ENCODE assay signal across 15 mouse cellular contexts in genomic region chr12:51729827-51730226, GRCm38 (mm10). TPM values are rescaled to one million over a fixed set of nuclear protein-coding genes. Genes with fewer than 3 reads are reported as not detected.
DNase-seq lines count a peak whose midpoint lies in the region; ATAC-seq and TF ChIP-seq lines count a peak whose summit lies in the region.
"Had no signal": no experiment of that assay in that cellular context is flagged by ENCODE, and none has a peak within 500 bp of the region (broad histone marks: within the 10 kb centered on the region; RNA-seq: fewer than 3 reads in every experiment).

No protein-coding gene starts in this region.

- intact Hi-C loops in gastrocnemius, adult 2 months (cut with DNase I), result no loop called here

- no peak overlapping the region for H3K4me2 ChIP-seq in kidney, embryonic 16.5 days (replicated peaks; ENCODE audit: low read depth, low read length)
- no peak overlapping the region for H3K4me2 ChIP-seq in midbrain, embryonic 14.5 days (ENCODE audit: low read length)
- no peak overlapping the region for H3K4me2 ChIP-seq in midbrain, embryonic 11.5 days
- no peak overlapping the region for H3K4me2 ChIP-seq in stomach, postnatal 0 days (replicated peaks; ENCODE audit: low read depth)
- H3K4me2 ChIP-seq in hindbrain, embryonic 12.5 days (replicated peaks), result no peak overlapping the region
- H3K4me2 ChIP-seq: liver, embryonic 15.5 days; midbrain, embryonic 12.5 days had no signal

- no peak for ATAC-seq in kidney, embryonic 16.5 days (ENCODE audit: low FRiP score, low TSS enrichment)
- ATAC-seq in midbrain, embryonic 14.5 days (ENCODE audit: low FRiP score, low TSS enrichment), result no peak
- ATAC-seq in midbrain, embryonic 11.5 days (ENCODE audit: low FRiP score), result no peak
- no peak for ATAC-seq in stomach, postnatal 0 days (ENCODE audit: low FRiP score, low TSS enrichment)
- no peak for ATAC-seq in hindbrain, embryonic 12.5 days (ENCODE audit: low FRiP score)
- ATAC-seq: forebrain, embryonic 16.5 days; hindbrain, embryonic 16.5 days had no signal

- H3K36me3 ChIP-seq in kidney, embryonic 16.5 days (ENCODE audit: insufficient read depth, low read length), result peaks cover 6% of the 10 kb centered on the region; the same call in 1 of the 2 replicates
- H3K36me3 ChIP-seq in midbrain, embryonic 14.5 days (ENCODE audit: control insufficient read depth, insufficient read depth, low read length), result peaks cover 8% of the 10 kb centered on the region; the same call in 1 of the 2 replicates
- no peaks in the 10 kb centered on the region for H3K36me3 ChIP-seq in midbrain, embryonic 11.5 days (ENCODE audit: control insufficient read depth, insufficient read depth, low read length)
- H3K36me3 ChIP-seq in stomach, postnatal 0 days (ENCODE audit: control insufficient read depth, insufficient read depth, low read length), result 0 out of 2 replicates have a peak, but pooled peaks cover 3% of the 10 kb centered on the region
- H3K36me3 ChIP-seq in hindbrain, embryonic 12.5 days, result 0 out of 2 replicates have a peak, but pooled peaks cover 4% of the 10 kb centered on the region
- H3K36me3 ChIP-seq: liver, embryonic 15.5 days had no signal

- H3K9ac ChIP-seq in kidney, embryonic 16.5 days (replicated peaks; ENCODE audit: low read length), result no peak overlapping the region
- no peak overlapping the region for H3K9ac ChIP-seq in midbrain, embryonic 14.5 days (replicated peaks; ENCODE audit: low read length)
- H3K9ac ChIP-seq in midbrain, embryonic 11.5 days (ENCODE audit: low read length), result no peak overlapping the region
- H3K9ac ChIP-seq in stomach, postnatal 0 days (ENCODE audit: low read length), result no peak overlapping the region
- no peak overlapping the region for H3K9ac ChIP-seq in hindbrain, embryonic 12.5 days
- H3K9ac ChIP-seq: liver, embryonic 15.5 days; midbrain, embryonic 12.5 days had no signal

- H3K4me1 ChIP-seq in kidney, embryonic 16.5 days (ENCODE audit: insufficient read depth, low read length), result peaks cover 4% of the 10 kb centered on the region; the same call in 1 of the 2 replicates
- H3K4me1 ChIP-seq in midbrain, embryonic 14.5 days (ENCODE audit: control insufficient read depth, insufficient read depth, low read length), result no peaks in the 10 kb centered on the region
- no peaks in the 10 kb centered on the region for H3K4me1 ChIP-seq in midbrain, embryonic 11.5 days (ENCODE audit: control insufficient read depth, insufficient read depth, low read length)
- peaks cover 4% of the 10 kb centered on the region; the same call in 1 of the 2 replicates for H3K4me1 ChIP-seq in stomach, postnatal 0 days (replicated peaks; ENCODE audit: control insufficient read depth, insufficient read depth)
- H3K4me1 ChIP-seq in hindbrain, embryonic 12.5 days, result no peaks in the 10 kb centered on the region
- H3K4me1 ChIP-seq: liver, embryonic 15.5 days; midbrain, embryonic 12.5 days had no signal

- no peaks in the 10 kb centered on the region for H3K9me3 ChIP-seq in kidney, embryonic 16.5 days (ENCODE audit: low read length)
- H3K9me3 ChIP-seq in midbrain, embryonic 14.5 days (ENCODE audit: control insufficient read depth, low read length), result no peaks in the 10 kb centered on the region
- no peaks in the 10 kb centered on the region for H3K9me3 ChIP-seq in midbrain, embryonic 11.5 days (ENCODE audit: control insufficient read depth, low read length)
- H3K9me3 ChIP-seq in stomach, postnatal 0 days (ENCODE audit: control insufficient read depth, low read length), result no peaks in the 10 kb centered on the region
- no peaks in the 10 kb centered on the region for H3K9me3 ChIP-seq in hindbrain, embryonic 12.5 days (replicated peaks)
- H3K9me3 ChIP-seq: liver, embryonic 15.5 days; midbrain, embryonic 12.5 days had no signal

- H3K27me3 ChIP-seq in kidney, embryonic 16.5 days (ENCODE audit: insufficient read depth, low read length), result no peaks in the 10 kb centered on the region
- no peaks in the 10 kb centered on the region for H3K27me3 ChIP-seq in midbrain, embryonic 14.5 days (ENCODE audit: control insufficient read depth, insufficient read depth, low read length)
- no peaks in the 10 kb centered on the region for H3K27me3 ChIP-seq in midbrain, embryonic 11.5 days (ENCODE audit: control insufficient read depth, insufficient read depth, low read length)
- H3K27me3 ChIP-seq in stomach, postnatal 0 days (ENCODE audit: control insufficient read depth, insufficient read depth, low read length), result no peaks in the 10 kb centered on the region
- no peaks in the 10 kb centered on the region for H3K27me3 ChIP-seq in hindbrain, embryonic 12.5 days
- H3K27me3 ChIP-seq: liver, embryonic 15.5 days; midbrain, embryonic 12.5 days had no signal

- WGBS in kidney, embryonic 16.5 days, result 91% methylated on average over 9 of the region's 9 CpGs
- WGBS in midbrain, embryonic 14.5 days, result 97% methylated on average over 9 of the region's 9 CpGs
- 93% methylated on average over 9 of the region's 9 CpGs for WGBS in midbrain, embryonic 11.5 days
- WGBS in stomach, postnatal 0 days, result 93% methylated on average over 9 of the region's 9 CpGs
- WGBS in hindbrain, embryonic 12.5 days, result 95% methylated on average over 9 of the region's 9 CpGs

- no peak overlapping the region for H3K4me3 ChIP-seq in gastrocnemius, adult 2 months
- no peak overlapping the region for H3K4me3 ChIP-seq in kidney, embryonic 16.5 days (ENCODE audit: low read length)
- no peak overlapping the region for H3K4me3 ChIP-seq in midbrain, embryonic 14.5 days (replicated peaks; ENCODE audit: low read depth, low read length)
- no peak overlapping the region for H3K4me3 ChIP-seq in midbrain, embryonic 11.5 days (ENCODE audit: low read depth, low read length)
- no peak overlapping the region for H3K4me3 ChIP-seq in stomach, postnatal 0 days (ENCODE audit: low read depth, low read length)
- H3K4me3 ChIP-seq in hindbrain, embryonic 12.5 days, result no peak overlapping the region
- H3K4me3 ChIP-seq: liver, embryonic 15.5 days; midbrain, embryonic 12.5 days had no signal

- TF ChIP-seq EP300 in stomach, postnatal 0 days (optimal IDR thresholded peaks at IDR 0.05), result no peak

- H3K27ac ChIP-seq in gastrocnemius, adult 2 months, result peak overlapping the region; percentile 89
- H3K27ac ChIP-seq in kidney, embryonic 16.5 days (ENCODE audit: low read length), result peak overlapping the region; percentile 61
- 0 out of 2 replicates have a peak overlapping the region, but pooled peaks have one; percentile 20 for H3K27ac ChIP-seq in midbrain, embryonic 14.5 days (replicated peaks; ENCODE audit: low read depth, low read length)
- H3K27ac ChIP-seq in midbrain, embryonic 11.5 days (ENCODE audit: low read depth, low read length), result no peak overlapping the region
- peak overlapping the region; percentile 77; the same call in 1 of the 2 replicates for H3K27ac ChIP-seq in stomach, postnatal 0 days (replicated peaks)
- H3K27ac ChIP-seq in hindbrain, embryonic 12.5 days, result no peak overlapping the region
- H3K27ac ChIP-seq: liver, embryonic 15.5 days; midbrain, embryonic 12.5 days had no signal

- no peak for DNase-seq in gastrocnemius, adult 2 months
- no peak for DNase-seq in gastrocnemius, adult 18-20 months (ENCODE audit: low spot score)
- no peak for DNase-seq in kidney, postnatal 14 days
- no peak for DNase-seq in midbrain, embryonic 14.5 days
- no peak for DNase-seq in midbrain, embryonic 11.5 days (ENCODE audit: low spot score, missing footprints)
- no peak for DNase-seq in stomach, postnatal 0 days (ENCODE audit: low spot score)
- DNase-seq: adrenal gland, adult 8-10 months; cerebellum, postnatal 36 days; spleen, adult 18-20 months had no signal

- TF ChIP-seq CTCF in gastrocnemius, adult 2 months (IDR thresholded peaks at IDR 0.05), result no peak
- TF ChIP-seq CTCF in stomach, postnatal 0 days (IDR thresholded peaks at IDR 0.05; ENCODE audit: low read depth), result no peak

RNA-seq across cellular contexts. Expression of gene Strn3, which starts 38.1 kb away (rescaled TPM):
- 100 to 1,000 TPM; 142 to 174 TPM for total RNA-seq in gastrocnemius, adult 2 months (2021)
- 100 to 1,000 TPM; 148 to 171 TPM for total RNA-seq in gastrocnemius, adult 18-20 months (2021)
- polyA plus RNA-seq in kidney, embryonic 16.5 days (2015; fragmentation: Nextera tagmentation; extraction: Ambion mirVana), result 38.5 and 41.8 TPM in 2 replicates
- 43.9 and 51.5 TPM in 2 replicates for polyA plus RNA-seq in midbrain, embryonic 14.5 days (2014; fragmentation: Nextera tagmentation; extraction: Ambion mirVana)
- polyA plus RNA-seq in midbrain, embryonic 11.5 days (2014; fragmentation: Nextera tagmentation; extraction: Ambion mirVana), result 55.2 and 56.1 TPM in 2 replicates
- polyA plus RNA-seq in stomach, postnatal 0 days (2015; fragmentation: Nextera tagmentation; extraction: Ambion mirVana), result 25.7 and 26.0 TPM in 2 replicates
- polyA plus RNA-seq in hindbrain, embryonic 12.5 days (2016; fragmentation: Nextera tagmentation; extraction: Ambion mirVana), result 57.8 and 63.1 TPM in 2 replicates

RNA-seq across cellular contexts. Expression of gene Ap4s1, which starts 39.0 kb away (rescaled TPM):
- 10 to 100 TPM; 60.2 to 61.3 TPM for total RNA-seq in gastrocnemius, adult 2 months (2021)
- 10 to 100 TPM; 59.6 to 61.8 TPM for total RNA-seq in gastrocnemius, adult 18-20 months (2021)
- 28.3 and 30.0 TPM in 2 replicates for polyA plus RNA-seq in kidney, embryonic 16.5 days (2015; fragmentation: Nextera tagmentation; extraction: Ambion mirVana)
- polyA plus RNA-seq in midbrain, embryonic 14.5 days (2014; fragmentation: Nextera tagmentation; extraction: Ambion mirVana), result 53.9 and 66.1 TPM in 2 replicates
- 56.9 and 62.0 TPM in 2 replicates for polyA plus RNA-seq in midbrain, embryonic 11.5 days (2014; fragmentation: Nextera tagmentation; extraction: Ambion mirVana)
- polyA plus RNA-seq in stomach, postnatal 0 days (2015; fragmentation: Nextera tagmentation; extraction: Ambion mirVana), result 28.8 and 30.3 TPM in 2 replicates
- polyA plus RNA-seq in hindbrain, embryonic 12.5 days (2016; fragmentation: Nextera tagmentation; extraction: Ambion mirVana), result 49.2 and 50.1 TPM in 2 replicates

Comparison
In these comparisons a context has a peak if more than half of its experiments do, and no peak if none do; other contexts are left out.
1. H3K27ac ChIP-seq: peak in gastrocnemius, adult 2 months (single experiment), kidney, embryonic 16.5 days (single experiment), midbrain, embryonic 14.5 days (single experiment) and stomach, postnatal 0 days (single experiment); none in midbrain, embryonic 11.5 days (single experiment) and hindbrain, embryonic 12.5 days (single experiment).